ENCODE assay signal across 11 mouse cellular contexts in genomic region chr11:19351243-19351787, GRCm38 (mm10).
DNase-seq lines count a peak whose midpoint lies in the region; ATAC-seq lines count a peak whose summit lies in the region.
"Had no signal": no experiment of that assay in that cellular context is flagged by ENCODE, and none has a peak within 500 bp of the region (broad histone marks: within the 10 kb centered on the region; RNA-seq: fewer than 3 reads in every experiment).

No protein-coding gene starts in this region.

- peaks cover 17% of the 10 kb centered on the region; the same call in 1 of the 2 replicates for H3K4me1 ChIP-seq in lung, embryonic 15.5 days
- peaks cover 5% of the 10 kb centered on the region; the same call in 1 of the 2 replicates for H3K4me1 ChIP-seq in hindbrain, embryonic 11.5 days (replicated peaks; ENCODE audit: control insufficient read depth, insufficient read depth, low read length)
- peaks cover 12% of the 10 kb centered on the region for H3K4me1 ChIP-seq in midbrain, embryonic 12.5 days
- H3K4me1 ChIP-seq in stomach, embryonic 14.5 days (ENCODE audit: control insufficient read depth, insufficient read depth, low read length) = no peaks in the 10 kb centered on the region; the same call in 1 of the 2 replicates

- H3K4me2 ChIP-seq in lung, embryonic 15.5 days = peak overlapping the region; percentile 42; the same call in 1 of the 2 replicates
- peak overlapping the region; percentile 6 for H3K4me2 ChIP-seq in hindbrain, embryonic 11.5 days (replicated peaks; ENCODE audit: low read depth, low read length)
- H3K4me2 ChIP-seq in midbrain, embryonic 12.5 days (replicated peaks) = peak overlapping the region; percentile 1; the same call in 1 of the 2 replicates
- peak overlapping the region; percentile 24; the same call in 1 of the 2 replicates for H3K4me2 ChIP-seq in stomach, embryonic 14.5 days (replicated peaks; ENCODE audit: low read depth, low read length)

- no peaks in the 10 kb centered on the region for H3K9me3 ChIP-seq in lung, embryonic 15.5 days
- H3K9me3 ChIP-seq in hindbrain, embryonic 11.5 days (ENCODE audit: control insufficient read depth, low read length) = no peaks in the 10 kb centered on the region
- no peaks in the 10 kb centered on the region for H3K9me3 ChIP-seq in midbrain, embryonic 12.5 days
- no peaks in the 10 kb centered on the region for H3K9me3 ChIP-seq in stomach, embryonic 14.5 days (ENCODE audit: control insufficient read depth, low read depth, low read length)

- H3K4me3 ChIP-seq in lung, embryonic 15.5 days = no peak overlapping the region
- H3K4me3 ChIP-seq in hindbrain, embryonic 11.5 days (ENCODE audit: low read depth, low read length) = no peak overlapping the region
- H3K4me3 ChIP-seq in midbrain, embryonic 12.5 days = no peak overlapping the region
- H3K4me3 ChIP-seq in stomach, embryonic 14.5 days (ENCODE audit: low read depth, low read length) = no peak overlapping the region

- no peak for DNase-seq in lung, postnatal 4 days
- peak; percentile 44 for DNase-seq in hindbrain, embryonic 11.5 days (ENCODE audit: low spot score)
- DNase-seq in gastrocnemius, postnatal 25 days = no peak
- DNase-seq in heart, postnatal 4 days = no peak
- DNase-seq in layer of hippocampus, adult 8-10 months (ENCODE audit: low spot score in 2 of 2) = no peak
- DNase-seq: cerebellum, postnatal 10 days; kidney, adult 2 months had no signal

- H3K27ac ChIP-seq in lung, embryonic 15.5 days = no peak overlapping the region
- peak overlapping the region; percentile 65; the same call in 1 of the 2 replicates for H3K27ac ChIP-seq in hindbrain, embryonic 11.5 days (ENCODE audit: low read depth, low read length)
- H3K27ac ChIP-seq in midbrain, embryonic 12.5 days (replicated peaks) = no peak overlapping the region
- H3K27ac ChIP-seq in stomach, embryonic 14.5 days (ENCODE audit: low read length) = no peak overlapping the region

- no peaks in the 10 kb centered on the region for H3K36me3 ChIP-seq in lung, embryonic 15.5 days
- H3K36me3 ChIP-seq in hindbrain, embryonic 11.5 days (ENCODE audit: control insufficient read depth, insufficient read depth, low read length) = no peaks in the 10 kb centered on the region
- H3K36me3 ChIP-seq in midbrain, embryonic 12.5 days = no peaks in the 10 kb centered on the region
- H3K36me3 ChIP-seq in stomach, embryonic 14.5 days (ENCODE audit: control insufficient read depth, insufficient read depth, low read length) = no peaks in the 10 kb centered on the region

- WGBS in lung, embryonic 15.5 days = 38% methylated on average over 7 of the region's 7 CpGs
- WGBS in hindbrain, embryonic 11.5 days = 27% methylated on average over 7 of the region's 7 CpGs
- WGBS in midbrain, embryonic 12.5 days = 27% methylated on average over 7 of the region's 7 CpGs
- 19% methylated on average over 7 of the region's 7 CpGs for WGBS in stomach, embryonic 14.5 days

- H3K9ac ChIP-seq in lung, embryonic 15.5 days = no peak overlapping the region
- no peak overlapping the region for H3K9ac ChIP-seq in hindbrain, embryonic 11.5 days (ENCODE audit: low read depth, low read length)
- H3K9ac ChIP-seq in midbrain, embryonic 12.5 days (replicated peaks) = no peak overlapping the region
- H3K9ac ChIP-seq in stomach, embryonic 14.5 days (replicated peaks; ENCODE audit: low read depth, low read length) = no peak overlapping the region

- ATAC-seq in lung, embryonic 15.5 days (ENCODE audit: borderline replicate concordance, extremely low read depth, low FRiP score, low TSS enrichment) = no peak
- peak; percentile 46 for ATAC-seq in hindbrain, embryonic 11.5 days (ENCODE audit: low FRiP score)
- no peak for ATAC-seq in midbrain, embryonic 12.5 days (ENCODE audit: low FRiP score, low read depth)
- no peak for ATAC-seq in stomach, embryonic 14.5 days (ENCODE audit: insufficient number of reproducible peaks, insufficient read depth, low FRiP score, low read depth)

- no peaks in the 10 kb centered on the region for H3K27me3 ChIP-seq in lung, embryonic 15.5 days
- no peaks in the 10 kb centered on the region for H3K27me3 ChIP-seq in hindbrain, embryonic 11.5 days (ENCODE audit: control insufficient read depth, insufficient read depth, low read length)
- no peaks in the 10 kb centered on the region for H3K27me3 ChIP-seq in midbrain, embryonic 12.5 days
- no peaks in the 10 kb centered on the region for H3K27me3 ChIP-seq in stomach, embryonic 14.5 days (ENCODE audit: control insufficient read depth, insufficient read depth, low read length)
- H3K27me3 ChIP-seq: CH12.LX had no signal
